Mouse (Mus musculus): ENCODE data around the gene Spcs2. TPM values are rescaled to one million over a fixed set of nuclear protein-coding genes. Genes with fewer than 3 reads are reported as not detected.

Gene Spcs2
- polyA plus RNA-seq, 1 experiment from 2014 or later: 165 TPM

DNA sequence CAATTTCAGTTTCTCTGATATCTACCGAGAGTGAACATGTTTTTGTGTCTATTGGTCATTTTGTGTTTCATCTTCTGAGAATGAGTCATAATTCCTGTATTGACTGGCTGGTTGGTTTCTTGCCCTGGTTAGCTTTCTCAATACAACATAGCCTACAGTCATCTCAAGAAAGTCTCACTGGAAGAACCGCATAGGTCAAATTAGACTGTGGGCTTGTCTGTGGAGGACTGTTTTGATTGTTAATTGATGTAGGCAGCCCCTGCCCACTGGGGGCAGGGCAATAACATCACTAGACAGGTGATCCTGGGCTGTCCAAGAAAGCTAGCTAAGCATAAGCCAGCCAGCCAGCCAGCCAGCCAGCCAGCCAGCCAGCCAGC, 29.4 kb downstream of the Spcs2 start:
- ATAC-seq (no peak), DNase-seq (no peak)
- Histone ChIP-seq H3K9ac (replicated peaks) (no peak overlapping the region), H3K4me2 (ENCODE audit: low read depth, low read length) (no peak overlapping the region), H3K4me1 (ENCODE audit: insufficient read depth) (peaks cover 8% of the 10 kb centered on the region), H3K27me3 (ENCODE audit: insufficient read depth, low read length) (no peaks in the 10 kb centered on the region), H3K4me3 (ENCODE audit: low read depth, low read length) (no peak overlapping the region), H3K9me3 (ENCODE audit: low read length) (no peaks in the 10 kb centered on the region), H3K27ac (ENCODE audit: low read depth) (no peak overlapping the region), H3K36me3 (replicated peaks; ENCODE audit: insufficient read depth, low read length) (peaks cover 9% of the 10 kb centered on the region)
- 80% methylated on average over 2 of the region's 2 CpGs for WGBS (ENCODE audit: insufficient replicate concordance)
- no peak for TF ChIP-seq EP300 (IDR thresholded peaks at IDR 0.05; ENCODE audit: low read depth)

DNA sequence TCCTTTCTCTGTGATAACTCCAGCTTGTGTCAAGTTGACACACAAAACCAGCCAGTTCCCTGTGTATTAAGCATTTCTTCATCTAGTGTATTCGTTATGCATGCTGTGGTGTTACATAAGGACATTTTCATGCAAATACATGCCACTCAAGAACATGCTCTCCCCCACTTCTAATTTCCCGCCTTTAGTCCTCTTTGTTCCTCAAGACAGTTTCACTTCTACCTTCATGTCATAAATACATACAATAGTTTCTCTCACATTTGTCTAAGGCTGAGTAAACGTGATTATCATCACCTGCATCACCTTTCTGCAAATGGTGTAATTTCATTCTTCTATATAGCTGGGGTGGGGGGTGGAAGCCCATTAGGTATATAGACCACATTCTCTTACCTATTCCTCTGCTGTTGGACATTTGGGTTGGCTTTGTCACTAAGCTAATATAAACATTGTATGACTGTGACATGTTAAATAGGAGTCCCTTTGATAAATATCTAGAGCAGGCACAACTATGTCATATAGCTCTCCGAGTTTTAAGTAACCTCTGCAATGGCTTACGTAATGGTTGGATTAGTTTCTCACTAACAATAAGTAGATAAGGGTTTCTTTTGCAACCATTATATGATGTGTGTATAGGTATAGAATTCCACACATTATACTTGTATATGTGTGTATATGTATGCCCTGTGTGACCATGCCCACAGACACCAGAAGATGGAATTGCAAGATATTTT, 30.0 kb downstream of the Spcs2 start:
- Histone ChIP-seq H3K9ac (replicated peaks) (no peak overlapping the region), H3K27ac (ENCODE audit: low read depth) (no peak overlapping the region), H3K4me1 (ENCODE audit: insufficient read depth) (peaks cover 9% of the 10 kb centered on the region), H3K4me2 (ENCODE audit: low read depth, low read length) (no peak overlapping the region), H3K9me3 (ENCODE audit: low read length) (no peaks in the 10 kb centered on the region), H3K4me3 (ENCODE audit: low read depth, low read length) (no peak overlapping the region), H3K27me3 (ENCODE audit: insufficient read depth, low read length) (no peaks in the 10 kb centered on the region), H3K36me3 (replicated peaks; ENCODE audit: insufficient read depth, low read length) (peaks cover 4% of the 10 kb centered on the region)
- DNase-seq: no peak
- 66% methylated on average over 5 of the region's 5 CpGs for WGBS (ENCODE audit: insufficient replicate concordance)
- TF ChIP-seq EP300 (IDR thresholded peaks at IDR 0.05; ENCODE audit: low read depth) (no peak), CTCF (IDR thresholded peaks at IDR 0.05; ENCODE audit: low read depth) (no peak)
- ATAC-seq: no peak

DNA sequence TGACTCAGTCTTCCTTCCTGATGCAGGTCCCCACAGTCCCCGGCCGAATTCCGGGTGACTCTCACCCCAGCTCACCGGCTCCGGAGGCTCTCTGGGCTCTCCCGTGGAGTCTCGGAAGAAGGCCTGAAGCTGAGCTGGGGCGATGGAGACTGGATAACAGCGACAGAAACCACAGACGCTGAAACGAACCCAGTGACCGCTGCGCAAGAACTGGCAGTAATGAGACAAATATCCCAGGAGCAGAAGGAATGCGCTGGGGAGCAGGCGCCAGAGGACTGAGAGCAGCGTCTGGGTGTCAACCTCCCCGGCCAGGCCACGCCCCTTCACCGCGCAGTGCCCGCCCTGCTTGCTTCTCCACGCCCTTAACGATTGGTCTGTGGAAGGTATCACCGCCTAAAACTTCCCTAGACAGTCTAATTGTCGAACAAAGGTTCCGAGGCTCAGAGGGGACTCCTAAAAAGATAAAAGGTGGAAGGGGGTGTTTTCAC, 35.1 kb downstream of the Spcs2 start, which contains the start of gene Neu3:
Gene Neu3 (minus strand): TSS at position 335 of the 488 bp plus-strand sequence.
- Histone ChIP-seq H3K9ac (replicated peaks) (peak within 1 kb of the TSS; percentile 74), H3K36me3 (replicated peaks; ENCODE audit: insufficient read depth, low read length) (peaks cover 2% of the 10 kb centered on the region; the same call in 1 of the 2 replicates), H3K27me3 (ENCODE audit: insufficient read depth, low read length) (no peaks in the 10 kb centered on the region), H3K9me3 (ENCODE audit: low read length) (no peaks in the 10 kb centered on the region), H3K4me3 (ENCODE audit: low read depth, low read length) (peak within 1 kb of the TSS; percentile 65), H3K27ac (ENCODE audit: low read depth) (peak within 1 kb of the TSS; percentile 88), H3K4me2 (ENCODE audit: low read depth, low read length) (peak within 1 kb of the TSS; percentile 73), H3K4me1 (ENCODE audit: insufficient read depth) (peaks cover 16% of the 10 kb centered on the region)
- TF ChIP-seq CTCF (IDR thresholded peaks at IDR 0.05; ENCODE audit: low read depth) (peak; percentile 37), EP300 (IDR thresholded peaks at IDR 0.05; ENCODE audit: low read depth) (peak; percentile 35; the same call in 1 of the 2 replicates)
- WGBS (ENCODE audit: insufficient replicate concordance): under 1% methylated on average over 26 of the region's 26 CpGs
- DNase-seq (peak; percentile 97), ATAC-seq (peak; percentile 98)

DNA sequence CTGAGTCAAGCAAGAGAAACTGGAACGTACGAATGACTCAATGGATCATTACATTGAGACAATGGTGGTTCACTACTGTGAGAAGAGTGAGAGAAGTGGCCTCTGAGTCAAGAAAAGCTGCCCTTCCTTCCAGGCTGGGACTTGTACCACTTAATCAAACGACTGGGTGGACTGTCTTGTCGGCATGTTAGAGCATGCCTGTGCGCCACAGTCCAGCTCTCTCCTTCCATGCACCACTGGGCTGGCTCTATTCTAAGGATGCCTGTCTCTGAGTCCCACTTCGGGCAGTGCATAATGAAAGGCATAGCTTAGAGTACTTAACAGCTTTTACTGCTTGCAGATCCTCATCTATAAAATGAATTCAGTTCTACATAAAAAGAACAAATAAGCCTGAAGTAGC, 37.2 kb downstream of the Spcs2 start:
- Histone ChIP-seq H3K27me3 (ENCODE audit: insufficient read depth, low read length) (no peaks in the 10 kb centered on the region), H3K4me1 (ENCODE audit: insufficient read depth) (peaks cover 22% of the 10 kb centered on the region)
- WGBS (ENCODE audit: insufficient replicate concordance): 68% methylated on average over 6 of the region's 6 CpGs

DNA sequence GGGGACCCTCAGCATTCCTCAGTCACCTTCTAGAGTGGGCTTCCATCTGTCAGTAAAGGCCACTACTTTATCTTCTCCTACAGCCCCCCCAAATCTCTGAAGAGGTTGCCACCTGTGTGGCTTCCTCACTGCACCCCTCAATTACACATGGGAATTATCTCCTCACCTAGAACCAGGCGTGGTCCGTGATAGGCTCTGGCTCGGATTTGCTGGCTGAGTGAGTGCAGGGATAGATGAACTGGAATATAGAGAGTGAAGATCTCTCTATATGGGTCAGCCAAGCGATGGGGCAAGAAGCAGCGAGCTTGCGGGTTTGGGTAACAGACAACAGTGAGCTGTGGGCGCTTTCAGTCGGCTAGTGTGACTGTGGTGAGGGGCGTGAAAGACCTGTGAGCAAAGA, 37.8 kb downstream of the Spcs2 start:
- H3K4me1 ChIP-seq (ENCODE audit: insufficient read depth): peaks cover 22% of the 10 kb centered on the region
- H3K4me3 ChIP-seq (ENCODE audit: low read depth, low read length): peak overlapping the region; percentile 32
- H3K4me2 ChIP-seq (ENCODE audit: low read depth, low read length): peak overlapping the region; percentile 73

More for the DNA sequence above, 37.2 kb downstream of the Spcs2 start:
- 0 out of 2 replicates have a peak overlapping the region, but pooled peaks have one; percentile 19 for H3K27ac ChIP-seq (ENCODE audit: low read depth)
- TF ChIP-seq EP300 (IDR thresholded peaks at IDR 0.05; ENCODE audit: low read depth) (no peak), CTCF (IDR thresholded peaks at IDR 0.05; ENCODE audit: low read depth) (no peak)
- peaks cover 15% of the 10 kb centered on the region; the same call in 1 of the 2 replicates for H3K36me3 ChIP-seq (replicated peaks; ENCODE audit: insufficient read depth, low read length)
- ATAC-seq: no peak
- H3K4me2 ChIP-seq (ENCODE audit: low read depth, low read length): peak overlapping the region; percentile 73
- peak overlapping the region; percentile 65 for H3K4me3 ChIP-seq (ENCODE audit: low read depth, low read length)
- DNase-seq: no peak
- no peaks in the 10 kb centered on the region for H3K9me3 ChIP-seq (ENCODE audit: low read length)
- H3K9ac ChIP-seq (replicated peaks): 0 out of 2 replicates have a peak overlapping the region, but pooled peaks have one; percentile 8

DNA sequence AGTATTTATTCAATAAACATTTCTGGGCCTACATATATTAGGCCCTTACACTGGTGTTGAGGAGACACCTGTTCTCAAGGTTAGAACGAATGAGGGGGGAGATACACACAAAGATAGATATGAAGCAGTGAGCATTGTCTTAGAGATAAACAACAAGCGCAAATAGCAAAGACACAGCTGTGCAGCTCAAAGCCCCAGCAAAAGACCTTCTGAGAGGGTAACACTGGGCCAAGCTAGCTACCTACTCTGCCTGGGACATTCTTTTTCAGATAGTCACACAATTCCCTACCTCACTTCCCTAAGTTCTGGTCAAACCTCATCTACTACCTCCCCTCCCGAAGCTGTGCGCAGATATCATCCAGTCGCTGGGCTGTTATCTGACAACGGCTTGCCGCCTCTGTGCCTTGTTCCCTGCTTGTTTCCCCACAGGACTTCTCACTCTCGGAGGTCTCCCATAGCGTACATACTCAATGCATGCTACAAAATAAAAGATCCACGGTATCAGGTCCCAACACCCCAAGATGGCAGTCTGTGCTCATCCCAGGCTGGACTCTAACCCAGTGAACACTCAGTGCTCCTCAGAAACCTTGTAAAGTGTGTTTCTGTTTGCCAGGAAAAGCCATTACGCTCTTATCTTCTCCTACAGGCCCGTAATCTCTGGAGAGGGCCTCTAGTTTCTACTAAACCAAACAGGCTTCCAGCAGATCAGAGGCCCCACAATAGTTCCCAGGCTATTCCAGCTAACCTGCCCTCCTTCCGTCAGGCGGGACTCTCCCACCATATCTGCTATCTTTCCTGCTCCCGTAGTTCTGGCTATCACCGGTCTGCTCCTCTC, 38.4 kb downstream of the Spcs2 start:
- H3K36me3 ChIP-seq (replicated peaks; ENCODE audit: insufficient read depth, low read length): peaks cover 15% of the 10 kb centered on the region; the same call in 1 of the 2 replicates
- peak overlapping the region; percentile 86 for H3K27ac ChIP-seq (ENCODE audit: low read depth)
- peak overlapping the region; percentile 43 for H3K9ac ChIP-seq (replicated peaks)
- H3K27me3 ChIP-seq (ENCODE audit: insufficient read depth, low read length): no peaks in the 10 kb centered on the region
- WGBS (ENCODE audit: insufficient replicate concordance): 37% methylated on average over 16 of the region's 16 CpGs
- ATAC-seq (peak; percentile 48), DNase-seq (no peak)
- H3K9me3 ChIP-seq (ENCODE audit: low read length): no peaks in the 10 kb centered on the region
- H3K4me3 ChIP-seq (ENCODE audit: low read depth, low read length): peak overlapping the region; percentile 32
- peak; percentile 76 for TF ChIP-seq EP300 (IDR thresholded peaks at IDR 0.05; ENCODE audit: low read depth)
- TF ChIP-seq CTCF (IDR thresholded peaks at IDR 0.05; ENCODE audit: low read depth): no peak
- H3K4me2 ChIP-seq (ENCODE audit: low read depth, low read length): peak overlapping the region; percentile 73
- H3K4me1 ChIP-seq (ENCODE audit: insufficient read depth): peaks cover 22% of the 10 kb centered on the region

More for the DNA sequence above, 37.8 kb downstream of the Spcs2 start:
- ATAC-seq: no peak
- no peaks in the 10 kb centered on the region for H3K9me3 ChIP-seq (ENCODE audit: low read length)
- DNase-seq: no peak
- H3K27me3 ChIP-seq (ENCODE audit: insufficient read depth, low read length): no peaks in the 10 kb centered on the region
- H3K36me3 ChIP-seq (replicated peaks; ENCODE audit: insufficient read depth, low read length): peaks cover 15% of the 10 kb centered on the region; the same call in 1 of the 2 replicates
- peak overlapping the region; percentile 86 for H3K27ac ChIP-seq (ENCODE audit: low read depth)
- no peak for TF ChIP-seq CTCF (IDR thresholded peaks at IDR 0.05; ENCODE audit: low read depth)
- no peak for TF ChIP-seq EP300 (IDR thresholded peaks at IDR 0.05; ENCODE audit: low read depth)
- WGBS (ENCODE audit: insufficient replicate concordance): 71% methylated on average over 9 of the region's 9 CpGs
- peak overlapping the region; percentile 43 for H3K9ac ChIP-seq (replicated peaks)
